Mouse (Mus musculus): ENCODE data around the gene Zfp239. TPM values are rescaled to one million over a fixed set of nuclear protein-coding genes. Genes with fewer than 3 reads are reported as not detected.
"Not testable (repeated sequence)": the region's sequence is repeated elsewhere in the genome, so short reads cannot be mapped to it uniquely, and the experiment has no call there.

Zfp239 gene
- 1 to 10 TPM; 2.4 to 3.3 TPM for polyA plus RNA-seq (2017; shearing (Covaris generic))

- ATAC-seq: no peak
Measured at GRCm38 (mm10) chr6:117861848-117862247, at the start of gene Zfp239. Zfp239 (plus strand) TSS chr6:117862100.

GRCm38 (mm10) chr6:117814681-117815080 lies 47.2 kb upstream of the Zfp239 start:
- ATAC-seq: no peak

- ATAC-seq: no peak
Measured at GRCm38 (mm10) chr6:117817108-117817541, 44.8 kb upstream of the Zfp239 start.

- ATAC-seq: no peak
Measured at GRCm38 (mm10) chr6:117820327-117820726, 41.6 kb upstream of the Zfp239 start.

GRCm38 (mm10) chr6:117825369-117825768 lies 36.5 kb upstream of the Zfp239 start:
- peak; percentile 74 for ATAC-seq

- no peak for ATAC-seq
Measured at GRCm38 (mm10) chr6:117828273-117828672, 33.6 kb upstream of the Zfp239 start.

- peak; percentile 98 for ATAC-seq
Measured at GRCm38 (mm10) chr6:117840686-117841510, 21.0 kb upstream of the Zfp239 start, which contains the start of gene Zfp637. Zfp637 (plus strand) TSS chr6:117841180.

- no peak for ATAC-seq
Measured at GRCm38 (mm10) chr6:117841511-117841955, 20.4 kb upstream of the Zfp239 start.

- ATAC-seq: no peak
Measured at GRCm38 (mm10) chr6:117844597-117844996, 17.3 kb upstream of the Zfp239 start.

- ATAC-seq: not testable (repeated sequence)
Measured at GRCm38 (mm10) chr6:117846671-117847070, 15.2 kb upstream of the Zfp239 start.

- ATAC-seq: no peak
Measured at GRCm38 (mm10) chr6:117847772-117848171, 14.1 kb upstream of the Zfp239 start.

GRCm38 (mm10) chr6:117848577-117848976 lies 13.3 kb upstream of the Zfp239 start:
- no peak for ATAC-seq

GRCm38 (mm10) chr6:117851747-117852146 lies 10.2 kb upstream of the Zfp239 start:
- ATAC-seq: peak; percentile 83

- no peak for ATAC-seq
Measured at GRCm38 (mm10) chr6:117857990-117858389, 3.9 kb upstream of the Zfp239 start.

- no peak for ATAC-seq
Measured at GRCm38 (mm10) chr6:117862465-117862864, 565 bp downstream of the Zfp239 start.

- peak; percentile 98 for ATAC-seq
Measured at GRCm38 (mm10) chr6:117862899-117863620, 1.2 kb downstream of the Zfp239 start.

- ATAC-seq: no peak
Measured at GRCm38 (mm10) chr6:117863751-117864150, 1.9 kb downstream of the Zfp239 start.

- ATAC-seq: no peak
Measured at GRCm38 (mm10) chr6:117868187-117868586, 6.3 kb downstream of the Zfp239 start.

- ATAC-seq: no peak
Measured at GRCm38 (mm10) chr6:117871034-117871433, 9.1 kb downstream of the Zfp239 start.

- not testable (repeated sequence) for ATAC-seq
Measured at GRCm38 (mm10) chr6:117873450-117873849, 11.6 kb downstream of the Zfp239 start.

GRCm38 (mm10) chr6:117874621-117875281 lies 12.9 kb downstream of the Zfp239 start:
- ATAC-seq: no peak

- ATAC-seq: peak; percentile 75
Measured at GRCm38 (mm10) chr6:117878700-117879407, 17.0 kb downstream of the Zfp239 start.

Data from CD4-positive, CD25-positive, alpha-beta regulatory T cell, adult 4 months (primary cell).